Mouse (Mus musculus): ENCODE data around the gene Adamts3. TPM values are rescaled to one million over a fixed set of nuclear protein-coding genes. Genes with fewer than 3 reads are reported as not detected.

Adamts3 gene
- polyA plus RNA-seq, 1 experiment from 2014 or later = 4.2 TPM

DNA sequence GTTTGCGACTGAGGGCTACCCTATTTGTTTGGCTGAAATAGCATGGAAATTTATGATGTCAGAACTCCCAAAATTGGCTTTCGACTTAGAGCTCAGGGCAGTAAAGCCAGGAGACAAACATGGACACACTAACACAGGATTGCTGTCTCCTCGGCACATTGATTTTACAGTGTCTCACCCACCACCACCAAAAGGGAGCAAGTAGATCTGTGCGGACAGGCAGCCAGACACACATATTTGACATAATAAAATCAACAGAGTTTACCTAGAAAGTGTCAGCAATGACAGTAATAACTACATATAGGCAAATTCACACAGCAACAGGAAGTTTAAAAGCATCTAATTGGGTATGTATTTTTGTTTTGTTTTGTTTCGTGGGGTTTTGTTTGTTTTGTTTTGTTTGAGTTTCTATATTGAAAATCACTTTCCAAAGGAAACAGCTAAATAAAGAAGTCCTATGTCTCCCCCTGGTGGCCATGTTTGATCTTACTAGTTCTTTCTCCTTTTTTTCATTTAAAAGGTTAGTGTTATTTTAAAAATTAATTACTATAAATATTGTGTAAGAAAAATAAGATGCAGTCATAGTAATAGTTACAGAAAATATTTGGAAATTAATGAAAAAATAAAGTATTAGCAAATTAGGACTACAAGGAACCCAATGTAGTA lies 203.1 kb downstream of the Adamts3 start:
- H3K4me1 ChIP-seq (replicated peaks) = no peaks in the 10 kb centered on the region
- no peaks in the 10 kb centered on the region for H3K36me3 ChIP-seq
- no peak for ATAC-seq (ENCODE audit: low FRiP score)
- no peak overlapping the region for H3K4me2 ChIP-seq
- H3K27ac ChIP-seq = no peak overlapping the region
- no peak overlapping the region for H3K9ac ChIP-seq
- no peak overlapping the region for H3K4me3 ChIP-seq
- WGBS = 66% methylated on average over 5 of the region's 5 CpGs
- H3K9me3 ChIP-seq = no peaks in the 10 kb centered on the region
- H3K27me3 ChIP-seq = no peaks in the 10 kb centered on the region

DNA sequence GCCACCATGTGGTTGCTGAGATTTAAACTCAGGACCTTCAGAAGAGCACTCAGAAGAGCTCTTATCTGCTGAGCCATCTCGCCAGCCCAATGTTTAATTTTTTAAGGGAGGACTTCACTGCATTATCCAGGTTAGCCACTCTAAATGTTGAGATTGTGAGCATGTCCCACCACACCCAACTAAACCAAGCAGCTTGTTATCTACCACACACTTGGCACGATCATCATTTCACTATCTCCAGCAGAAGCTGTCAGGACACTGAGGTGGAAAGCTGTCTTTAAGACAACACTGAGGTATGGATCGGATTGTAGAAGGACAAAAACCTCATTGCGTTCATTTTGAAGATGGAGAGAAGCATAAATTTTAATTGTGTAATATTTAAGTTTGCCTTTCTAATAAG lies 205.0 kb downstream of the Adamts3 start:
- Histone ChIP-seq H3K4me3 (no peak overlapping the region), H3K4me1 (replicated peaks) (no peaks in the 10 kb centered on the region), H3K9me3 (no peaks in the 10 kb centered on the region), H3K36me3 (no peaks in the 10 kb centered on the region), H3K4me2 (no peak overlapping the region), H3K27me3 (no peaks in the 10 kb centered on the region), H3K27ac (no peak overlapping the region), H3K9ac (no peak overlapping the region)
- 93% methylated on average over 4 of the region's 4 CpGs for WGBS
- no peak for ATAC-seq (ENCODE audit: low FRiP score)

GRCm38 (mm10) chr5:89674066-89674848 lies 208.9 kb downstream of the Adamts3 start:
- Histone ChIP-seq H3K9me3 (no peaks in the 10 kb centered on the region), H3K4me3 (no peak overlapping the region), H3K27ac (no peak overlapping the region), H3K4me1 (replicated peaks) (no peaks in the 10 kb centered on the region), H3K36me3 (no peaks in the 10 kb centered on the region), H3K9ac (no peak overlapping the region), H3K4me2 (no peak overlapping the region), H3K27me3 (no peaks in the 10 kb centered on the region)
- 79% methylated on average over 9 of the region's 9 CpGs for WGBS
- no peak for ATAC-seq (ENCODE audit: low FRiP score)

GRCm38 (mm10) chr5:89672950-89673349 lies 210.2 kb downstream of the Adamts3 start:
- H3K4me1 ChIP-seq (replicated peaks) = no peaks in the 10 kb centered on the region
- H3K4me3 ChIP-seq = no peak overlapping the region
- H3K36me3 ChIP-seq = no peaks in the 10 kb centered on the region
- H3K27ac ChIP-seq = no peak overlapping the region
- H3K27me3 ChIP-seq = no peaks in the 10 kb centered on the region
- no peak overlapping the region for H3K4me2 ChIP-seq
- no peak overlapping the region for H3K9ac ChIP-seq
- WGBS = 69% methylated on average over 4 of the region's 4 CpGs
- no peaks in the 10 kb centered on the region for H3K9me3 ChIP-seq
- ATAC-seq (ENCODE audit: low FRiP score) = no peak

GRCm38 (mm10) chr5:89654327-89654726 lies 228.8 kb downstream of the Adamts3 start:
- no peak for ATAC-seq (ENCODE audit: low FRiP score)
- 94% methylated on average over 1 of the region's 1 CpGs for WGBS
- Histone ChIP-seq H3K27me3 (no peaks in the 10 kb centered on the region), H3K4me1 (replicated peaks) (no peaks in the 10 kb centered on the region), H3K9ac (no peak overlapping the region), H3K4me3 (no peak overlapping the region), H3K4me2 (no peak overlapping the region), H3K27ac (no peak overlapping the region), H3K9me3 (no peaks in the 10 kb centered on the region), H3K36me3 (no peaks in the 10 kb centered on the region)

GRCm38 (mm10) chr5:89653862-89654261 lies 229.3 kb downstream of the Adamts3 start:
- no peak overlapping the region for H3K4me2 ChIP-seq
- H3K27ac ChIP-seq = no peak overlapping the region
- no peak overlapping the region for H3K9ac ChIP-seq
- no peaks in the 10 kb centered on the region for H3K9me3 ChIP-seq
- no peak overlapping the region for H3K4me3 ChIP-seq
- WGBS = 91% methylated on average over 2 of the region's 2 CpGs
- no peaks in the 10 kb centered on the region for H3K36me3 ChIP-seq
- no peaks in the 10 kb centered on the region for H3K4me1 ChIP-seq (replicated peaks)
- ATAC-seq (ENCODE audit: low FRiP score) = no peak
- H3K27me3 ChIP-seq = no peaks in the 10 kb centered on the region

DNA sequence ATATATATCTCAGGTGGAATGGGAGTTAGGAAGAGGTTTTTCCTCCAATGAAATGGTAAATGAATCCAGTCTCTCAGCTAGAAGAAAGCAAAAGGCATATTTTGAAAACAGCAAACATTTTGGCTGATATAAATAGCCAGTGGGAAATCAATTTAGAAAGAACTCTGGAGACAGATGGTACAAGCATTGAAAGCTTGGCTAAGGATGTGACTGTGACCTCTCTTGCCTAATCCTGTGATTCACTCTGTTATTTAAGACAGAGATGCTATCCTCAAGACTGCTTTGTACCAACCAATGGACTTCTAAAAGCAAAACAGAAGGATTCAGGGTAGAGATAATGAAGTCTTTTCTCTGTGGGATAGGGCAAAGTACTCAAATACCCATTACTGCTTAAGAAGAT lies 236.2 kb downstream of the Adamts3 start:
- no peaks in the 10 kb centered on the region for H3K4me1 ChIP-seq (replicated peaks)
- no peaks in the 10 kb centered on the region for H3K36me3 ChIP-seq
- H3K4me3 ChIP-seq = no peak overlapping the region
- no peaks in the 10 kb centered on the region for H3K27me3 ChIP-seq
- no peak overlapping the region for H3K4me2 ChIP-seq
- H3K27ac ChIP-seq = no peak overlapping the region
- ATAC-seq (ENCODE audit: low FRiP score) = no peak
- H3K9ac ChIP-seq = no peak overlapping the region
- no peaks in the 10 kb centered on the region for H3K9me3 ChIP-seq

- no peak for ATAC-seq (ENCODE audit: low FRiP score)
- 88% methylated on average over 2 of the region's 2 CpGs for WGBS
- no peak overlapping the region for H3K4me3 ChIP-seq
- no peaks in the 10 kb centered on the region for H3K36me3 ChIP-seq
- H3K27me3 ChIP-seq = no peaks in the 10 kb centered on the region
- H3K27ac ChIP-seq = no peak overlapping the region
- H3K9ac ChIP-seq = no peak overlapping the region
- no peaks in the 10 kb centered on the region for H3K9me3 ChIP-seq
- no peaks in the 10 kb centered on the region for H3K4me1 ChIP-seq (replicated peaks)
- H3K4me2 ChIP-seq = no peak overlapping the region
These were observed 247.7 kb downstream of the Adamts3 start for GRCm38 (mm10) chr5:89635434-89635833.

- H3K4me1 ChIP-seq (replicated peaks) = no peaks in the 10 kb centered on the region
- no peak overlapping the region for H3K27ac ChIP-seq
- H3K4me3 ChIP-seq = no peak overlapping the region
- H3K27me3 ChIP-seq = no peaks in the 10 kb centered on the region
- no peaks in the 10 kb centered on the region for H3K36me3 ChIP-seq
- WGBS = 74% methylated on average over 1 of the region's 1 CpGs
- no peak overlapping the region for H3K4me2 ChIP-seq
- H3K9me3 ChIP-seq = no peaks in the 10 kb centered on the region
- no peak overlapping the region for H3K9ac ChIP-seq
- ATAC-seq (ENCODE audit: low FRiP score) = no peak
These were observed 251.5 kb downstream of the Adamts3 start for GRCm38 (mm10) chr5:89631599-89631998.
